Mouse (Mus musculus): ENCODE measurements around the gene Ubxn2a.
A peak's percentile ranks its signal among the peaks of the same experiment; 100 is the strongest.
"Not testable (repeated sequence)": the region's sequence is repeated elsewhere in the genome, so short reads cannot be mapped to it uniquely, and the experiment has no call there.

Gene Ubxn2a

GRCm38 (mm10) chr12:4906951-4907906 lies at the start of gene Ubxn2a:
TSS of gene Ubxn2a (minus strand) at chr12:4907705.
- peak; percentile 95 for DNase-seq

GRCm38 (mm10) chr12:4953156-4953555 lies 45.7 kb upstream of the Ubxn2a start:
- no peak for DNase-seq

- DNase-seq: no peak
These were observed 44.8 kb upstream of the Ubxn2a start for GRCm38 (mm10) chr12:4952272-4952671.

GRCm38 (mm10) chr12:4930820-4931548 lies 23.5 kb upstream of the Ubxn2a start:
- no peak for DNase-seq

GRCm38 (mm10) chr12:4928197-4928596 lies 20.7 kb upstream of the Ubxn2a start:
- DNase-seq: no peak

- DNase-seq: no peak
These were observed 10.5 kb upstream of the Ubxn2a start for GRCm38 (mm10) chr12:4917805-4918591.

GRCm38 (mm10) chr12:4916994-4917804 lies 9.7 kb upstream of the Ubxn2a start, which contains the start of gene Atad2b:
TSS of gene Atad2b (plus strand) at chr12:4917353.
- DNase-seq: peak; percentile 98

- no peak for DNase-seq
These were observed 7.4 kb upstream of the Ubxn2a start for GRCm38 (mm10) chr12:4914944-4915343.

- no peak for DNase-seq
These were observed 6.9 kb upstream of the Ubxn2a start for GRCm38 (mm10) chr12:4914441-4914840.

GRCm38 (mm10) chr12:4911716-4912115 lies 4.2 kb upstream of the Ubxn2a start:
- DNase-seq: no peak

GRCm38 (mm10) chr12:4910496-4910895 lies 3.0 kb upstream of the Ubxn2a start:
- DNase-seq: not testable (repeated sequence)

GRCm38 (mm10) chr12:4908391-4908790 lies 886 bp upstream of the Ubxn2a start:
- no peak for DNase-seq

- DNase-seq: no peak
These were observed 1.0 kb downstream of the Ubxn2a start for GRCm38 (mm10) chr12:4906476-4906875.

- peak; percentile 33 for DNase-seq
These were observed 1.6 kb downstream of the Ubxn2a start for GRCm38 (mm10) chr12:4905946-4906345.

GRCm38 (mm10) chr12:4898024-4898423 lies 9.5 kb downstream of the Ubxn2a start:
- DNase-seq: no peak

GRCm38 (mm10) chr12:4889891-4890290 lies 17.6 kb downstream of the Ubxn2a start:
- DNase-seq: no peak

GRCm38 (mm10) chr12:4889251-4889650 lies 18.3 kb downstream of the Ubxn2a start:
- DNase-seq: no peak

- no peak for DNase-seq
These were observed 18.8 kb downstream of the Ubxn2a start for GRCm38 (mm10) chr12:4888739-4889138.

- DNase-seq: not testable (repeated sequence)
These were observed 20.9 kb downstream of the Ubxn2a start for GRCm38 (mm10) chr12:4886581-4886980.

- DNase-seq: no peak
These were observed 22.4 kb downstream of the Ubxn2a start for GRCm38 (mm10) chr12:4885062-4885461.

GRCm38 (mm10) chr12:4882086-4882485 lies 25.4 kb downstream of the Ubxn2a start:
- DNase-seq: no peak

- no peak for DNase-seq
These were observed 28.5 kb downstream of the Ubxn2a start for GRCm38 (mm10) chr12:4879048-4879447.

Data from cerebellum, adult 9-11 months (tissue).